Mouse (Mus musculus): ENCODE data around the gene Yjefn3.

GRCm38 (mm10) chr8:69894836-69895332, 7.6 kb downstream of the Yjefn3 start:
- no peak for TF ChIP-seq EP300 (IDR thresholded peaks at IDR 0.05; ENCODE audit: low read depth)
- TF ChIP-seq CTCF (IDR thresholded peaks at IDR 0.05; ENCODE audit: low read depth) = no peak
